Mouse (Mus musculus) spleen, postnatal 10 days (tissue): Measurements from ENCODE around the gene Rxfp2.
A peak's percentile ranks its signal among the peaks of the same experiment; 100 is the strongest.

Source experiments
- DNase-seq, 2 experiments: peaks; one replicate each; pipeline ENCODE4 v3.0.0; 2021 to 2022; ENCODE audit warnings: low spot score in 2 of 2

Rxfp2 gene

GRCm38 (mm10) chr5:150018656-150019055 is at the start of gene Rxfp2:
Rxfp2 (plus strand) TSS chr5:150018675.
- no peak for DNase-seq

DNA sequence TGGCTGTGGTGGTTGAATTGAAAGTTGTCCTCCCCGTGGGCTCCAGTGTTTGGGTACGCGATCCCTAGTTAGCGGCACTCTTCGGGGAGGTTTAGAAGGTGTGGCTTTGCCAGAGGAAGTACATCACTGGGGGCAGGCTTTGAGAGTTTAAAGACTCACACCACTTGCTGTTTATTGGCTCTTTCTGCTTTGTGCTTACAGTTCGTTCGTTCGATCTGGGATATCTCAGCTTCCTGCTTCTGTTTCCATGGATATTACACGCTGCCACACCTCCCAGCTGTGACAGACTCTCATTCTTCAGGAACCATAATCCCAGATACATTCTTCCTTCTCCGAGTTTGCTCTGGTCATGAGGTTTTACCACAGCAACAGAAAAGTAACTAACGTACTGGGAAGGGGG is 48.2 kb upstream of the Rxfp2 start:
- no peak for DNase-seq

GRCm38 (mm10) chr5:149977027-149977426 is 41.4 kb upstream of the Rxfp2 start:
- DNase-seq: no peak

GRCm38 (mm10) chr5:149983621-149984020 is 34.9 kb upstream of the Rxfp2 start:
- no peak for DNase-seq

DNA sequence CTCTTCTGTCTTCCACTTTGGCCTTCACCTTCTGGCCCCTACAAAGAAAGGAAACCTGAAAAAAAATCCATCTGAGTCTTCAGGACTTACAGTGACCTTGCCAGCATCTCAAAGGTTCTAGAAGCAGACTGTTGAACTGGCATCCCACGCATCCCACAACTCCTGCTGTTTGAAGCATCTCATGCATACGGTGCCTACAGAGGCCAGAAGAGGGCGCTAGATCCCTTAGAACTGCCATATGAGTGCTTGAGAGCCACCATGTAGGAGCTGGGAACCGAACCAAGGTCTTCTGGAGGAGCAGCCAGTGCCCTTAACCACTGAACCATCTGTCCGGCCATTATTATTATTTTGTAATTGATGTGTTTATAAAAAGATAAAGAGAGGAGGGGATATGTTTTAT is 23.9 kb upstream of the Rxfp2 start:
- DNase-seq: no peak

DNA sequence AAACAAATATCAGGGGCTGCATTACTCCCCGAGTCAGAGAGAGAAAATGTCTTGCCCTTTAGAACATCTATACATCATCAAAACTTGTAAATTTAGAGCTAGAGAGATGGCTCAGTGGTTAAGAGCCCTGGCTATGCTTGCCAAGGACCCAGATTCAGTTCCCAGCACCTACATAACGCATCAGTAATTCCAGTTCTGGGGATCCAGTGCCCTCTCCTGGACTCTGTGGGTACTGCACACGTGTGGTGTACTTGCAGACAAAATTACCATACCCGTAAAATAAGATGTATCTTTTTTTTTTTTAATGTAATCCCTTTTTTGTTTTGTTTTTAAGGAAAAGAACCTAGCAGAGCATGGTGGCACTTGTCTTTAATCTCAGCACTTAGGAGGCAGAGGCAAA is 21.9 kb upstream of the Rxfp2 start:
- no peak for DNase-seq

GRCm38 (mm10) chr5:149997321-149998034 is 21.0 kb upstream of the Rxfp2 start:
- DNase-seq: no peak

GRCm38 (mm10) chr5:149998311-149998710 is 20.2 kb upstream of the Rxfp2 start:
- DNase-seq: no peak

GRCm38 (mm10) chr5:150005355-150005754 is 13.1 kb upstream of the Rxfp2 start:
- no peak for DNase-seq

DNA sequence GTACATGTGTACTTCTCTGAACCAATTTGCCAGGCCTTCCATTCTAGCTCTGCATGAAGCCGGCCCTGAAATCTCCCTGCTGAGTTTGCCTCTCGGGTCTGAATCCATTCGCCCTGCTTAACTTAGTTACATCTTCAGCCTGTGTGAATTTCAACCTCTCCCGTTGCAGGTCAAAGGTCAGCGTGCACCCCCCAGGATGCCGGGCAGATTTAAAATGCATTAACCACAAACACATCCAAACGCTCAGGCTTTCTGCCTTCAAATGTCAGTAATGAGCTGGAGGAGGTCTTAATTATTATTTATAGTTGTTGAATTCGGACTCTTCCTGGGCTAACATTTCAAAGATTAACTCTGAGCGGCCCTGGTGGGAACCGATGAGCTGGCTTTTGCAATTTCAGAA is 1.6 kb upstream of the Rxfp2 start:
- no peak for DNase-seq

DNA sequence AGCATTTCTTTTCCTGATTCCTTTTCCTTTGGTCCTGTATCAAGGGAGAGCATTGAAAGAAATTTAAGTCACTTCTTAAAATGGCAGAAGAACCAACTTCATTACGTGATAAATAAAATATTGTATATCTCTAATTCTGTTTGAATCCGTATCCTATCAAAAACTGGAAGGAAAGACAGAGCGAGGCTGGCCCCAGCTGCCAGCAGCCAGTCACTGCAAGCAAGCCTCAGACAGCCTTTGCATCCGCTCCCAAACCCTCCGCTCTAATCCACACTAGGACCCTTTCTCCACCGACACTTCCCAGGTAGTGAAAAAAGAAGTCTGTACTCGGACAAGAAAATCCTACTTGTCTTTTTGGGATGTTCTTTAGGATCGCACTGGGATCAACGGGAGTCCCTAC is 803 bp upstream of the Rxfp2 start:
- no peak for DNase-seq

GRCm38 (mm10) chr5:150020851-150021250 is 2.4 kb downstream of the Rxfp2 start:
- DNase-seq: peak; percentile 12 to 64

DNA sequence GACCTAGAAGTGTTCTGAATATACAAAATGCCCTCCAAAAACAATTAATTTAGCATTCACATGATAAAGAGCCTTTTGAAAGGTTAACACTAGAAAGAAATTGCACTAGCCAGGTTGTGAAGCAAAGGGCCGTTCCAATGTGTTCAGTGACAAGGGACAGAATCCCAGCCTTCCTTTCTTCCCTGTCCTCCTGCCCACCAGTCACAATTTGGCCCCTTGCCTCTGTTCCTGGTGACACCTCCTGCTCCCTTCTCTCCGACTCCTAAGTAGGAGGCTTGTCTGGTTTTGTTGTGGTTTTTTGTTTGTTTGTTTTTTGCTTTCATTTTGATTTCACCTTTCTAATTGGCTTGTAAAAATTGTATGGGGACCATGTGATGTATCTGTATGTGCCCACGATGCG is 3.3 kb downstream of the Rxfp2 start:
- no peak for DNase-seq

DNA sequence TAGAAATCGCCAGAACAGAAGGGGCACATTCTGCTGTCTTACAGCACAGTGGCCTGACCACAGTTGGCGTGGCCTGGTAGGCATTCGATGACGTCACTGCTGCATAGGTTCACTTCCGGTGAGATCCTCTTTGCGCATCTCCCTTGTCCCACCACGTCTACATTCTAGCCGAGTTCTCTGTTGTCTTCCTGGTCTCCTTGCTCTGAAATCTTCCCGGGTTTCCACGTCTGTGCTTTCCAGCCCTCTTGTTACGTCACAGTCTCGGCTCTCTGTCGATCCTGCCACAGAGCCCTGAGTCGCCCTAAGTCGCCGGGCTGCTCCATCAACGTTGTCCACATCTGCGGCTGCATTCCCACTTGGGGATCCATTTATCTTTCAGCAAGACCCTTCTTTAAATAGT is 4.1 kb downstream of the Rxfp2 start:
- DNase-seq: no peak

DNA sequence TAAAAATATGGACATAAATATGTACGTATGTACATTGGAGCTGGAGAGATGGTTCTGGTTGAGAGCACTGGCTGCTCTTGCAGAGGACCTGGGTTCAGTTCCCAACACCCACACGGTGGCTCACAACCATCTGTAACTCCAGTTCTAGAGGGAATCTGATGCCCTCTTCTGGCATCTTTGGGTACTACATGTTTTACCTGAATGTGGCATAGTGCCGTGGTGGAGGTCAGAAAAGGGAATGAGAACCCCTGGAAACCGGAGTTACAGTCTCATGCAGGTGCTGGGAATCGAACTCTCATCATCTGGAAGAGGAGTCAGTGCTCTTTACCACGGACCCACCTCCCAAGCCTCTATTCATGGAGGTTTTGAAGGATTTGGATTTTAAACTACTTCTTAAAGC is 5.0 kb downstream of the Rxfp2 start:
- no peak for DNase-seq

DNA sequence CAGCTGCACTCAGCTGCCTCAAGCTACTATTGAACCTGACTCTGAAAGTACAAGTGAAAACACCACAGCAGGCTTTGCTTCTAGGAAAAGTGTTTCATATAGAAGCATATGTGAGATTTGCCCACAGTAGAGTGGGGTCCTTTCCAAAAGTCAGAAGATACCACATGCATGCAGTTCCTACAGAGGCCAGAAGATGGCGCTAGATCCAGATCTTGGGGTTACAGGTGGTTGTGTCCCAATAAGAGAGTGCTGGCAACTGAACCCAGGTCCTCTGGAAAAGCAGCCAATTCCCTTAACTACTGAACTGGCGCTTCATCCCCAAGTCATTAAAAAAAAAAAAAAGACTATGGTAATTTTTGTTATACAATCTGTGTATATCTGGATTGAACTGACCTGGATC is 5.7 kb downstream of the Rxfp2 start:
- DNase-seq: no peak

DNA sequence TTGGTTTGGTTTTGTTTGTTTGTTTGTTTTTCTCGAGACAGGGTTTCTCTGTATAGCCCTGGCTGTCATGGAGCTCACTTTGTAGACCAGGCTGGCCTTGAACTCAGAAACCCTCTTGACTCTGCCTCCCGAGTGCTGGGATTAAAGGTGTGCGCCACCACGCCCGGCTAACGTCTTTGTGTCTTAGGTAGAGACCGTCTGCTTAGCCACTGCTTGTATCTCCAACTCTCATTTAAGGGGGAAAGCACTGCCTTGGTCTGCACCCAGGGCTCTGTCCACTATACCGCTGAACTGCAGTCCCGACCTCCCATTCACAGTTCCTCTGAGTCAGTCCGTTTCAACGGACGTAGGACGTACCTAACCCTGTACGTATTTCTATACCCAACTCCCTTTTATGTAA is 6.4 kb downstream of the Rxfp2 start:
- DNase-seq: no peak

- DNase-seq: no peak
These were observed 6.9 kb downstream of the Rxfp2 start for GRCm38 (mm10) chr5:150025326-150025725.

GRCm38 (mm10) chr5:150026509-150027087 is 8.1 kb downstream of the Rxfp2 start:
- DNase-seq: no peak

DNA sequence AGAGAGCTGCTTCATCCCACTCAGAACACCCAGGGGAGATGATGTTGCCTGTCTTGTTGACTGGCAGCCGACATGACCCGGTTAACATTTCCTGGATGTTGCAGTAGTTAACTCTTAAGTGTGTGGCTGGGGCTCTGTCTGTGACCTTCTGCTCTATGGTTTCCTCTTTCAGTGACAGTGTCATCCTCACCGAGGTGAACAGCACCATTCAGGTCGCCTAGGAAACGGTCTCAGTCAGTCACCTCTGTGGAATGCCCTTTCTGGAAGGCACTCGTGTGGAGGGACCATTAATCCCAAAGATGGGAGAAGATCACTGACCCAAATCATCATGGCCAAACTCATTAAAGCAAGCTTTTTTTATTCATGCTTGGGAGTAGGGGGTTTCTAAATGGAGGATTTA is 12.7 kb downstream of the Rxfp2 start:
- DNase-seq: no peak

DNA sequence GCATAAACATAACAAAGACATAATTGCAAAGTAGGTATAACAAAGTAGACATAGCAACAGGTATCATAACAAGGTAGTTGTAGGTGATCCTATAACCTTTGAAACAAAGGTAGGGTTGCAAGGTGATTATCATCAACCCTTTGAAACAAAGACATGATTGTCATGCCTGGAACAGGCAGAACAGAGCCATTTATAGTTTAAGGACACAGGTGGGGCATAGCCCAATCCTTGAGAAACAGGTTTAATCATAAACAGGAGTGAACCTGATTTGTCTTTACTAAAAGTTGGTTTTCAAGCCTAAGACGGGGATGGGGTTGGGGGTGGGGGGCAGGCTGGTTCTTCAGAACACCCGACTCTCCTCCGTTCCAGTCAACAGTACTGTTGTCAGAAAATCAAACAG is 13.2 kb downstream of the Rxfp2 start:
- DNase-seq: no peak

GRCm38 (mm10) chr5:150032075-150032492 is 13.6 kb downstream of the Rxfp2 start:
- no peak for DNase-seq

DNA sequence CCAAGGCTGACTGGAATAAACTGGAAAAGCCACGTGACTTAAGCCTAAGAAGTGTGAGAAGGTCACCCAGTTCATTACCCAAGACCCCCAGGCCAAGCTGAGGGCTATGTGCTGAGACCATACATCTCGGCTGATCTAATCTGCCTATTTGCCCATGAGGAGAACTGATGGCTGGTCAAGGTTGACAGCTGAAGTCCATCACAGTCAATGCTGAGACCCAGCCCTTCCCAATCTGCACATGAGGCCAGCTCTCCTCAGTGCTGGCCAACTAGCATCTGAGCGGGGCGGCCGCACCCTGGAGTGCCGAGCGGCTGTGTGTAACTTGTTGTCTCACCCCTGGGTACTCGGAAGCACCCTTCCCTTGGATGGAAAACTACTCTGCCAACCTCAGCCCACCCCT is 17.8 kb downstream of the Rxfp2 start:
- DNase-seq: no peak

DNA sequence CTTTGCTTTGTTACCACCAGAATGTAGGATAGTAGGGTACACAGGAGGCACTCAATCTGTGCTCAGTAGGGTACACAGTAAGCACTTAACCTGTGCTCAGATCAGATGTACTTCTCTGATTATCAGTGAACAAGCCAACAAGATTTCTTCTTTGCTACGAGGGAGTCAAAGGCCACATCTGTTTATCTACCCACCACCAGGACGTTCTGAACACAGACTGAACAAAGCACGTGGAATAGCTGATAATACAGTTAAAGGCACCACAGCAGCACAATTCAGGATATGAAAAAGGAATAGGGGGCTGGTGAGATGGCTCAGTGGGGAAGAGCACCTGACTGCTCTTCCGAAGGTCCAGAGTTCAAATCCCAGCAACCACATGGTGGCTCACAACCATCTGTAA is 18.4 kb downstream of the Rxfp2 start:
- DNase-seq: no peak
